Mouse (Mus musculus): ENCODE results near the gene Ifi211.

- TF ChIP-seq TAL1 (IDR thresholded peaks at IDR 0.05; ENCODE audit: low read length): no peak
- no peak for TF ChIP-seq GATA1 (IDR thresholded peaks at IDR 0.05; ENCODE audit: low read length)
These were observed 46.3 kb downstream of the Ifi211 start for GRCm38 (mm10) chr1:173866504-173866903.

Data from erythroblast, embryonic 14.5 days (primary cell).